Mouse (Mus musculus) CH12.LX (cell line): ENCODE measurements around the gene Map7. TPM values are rescaled to one million over a fixed set of nuclear protein-coding genes. Genes with fewer than 3 reads are reported as not detected.
A peak's percentile ranks its signal among the peaks of the same experiment; 100 is the strongest.

Experiments used
- DNase-seq: peaks from one replicate; pipeline ENCODE4 v3.0.0-alpha.2; 2013; ENCODE audit errors: extremely low read depth
- H3K27ac ChIP-seq: 2 replicates; pipeline ENCODE4 v1.5.1; 2012; ENCODE audit warnings: low read depth, mild to moderate bottlenecking, control low read depth, moderate library complexity; ENCODE audit not compliant: insufficient read depth
- H3K27me3 ChIP-seq: replicated peaks from 2 replicates; pipeline ENCODE3; 2012; ENCODE audit warnings: inconsistent platforms
- H3K36me3 ChIP-seq, 2 experiments: replicated peaks in 1 of 2; 2 replicates each; pipeline versions ENCODE3 to v1.6.1; 2012; ENCODE audit warnings: inconsistent platforms in 1 of 2, low read length in 1 of 2, mild to moderate bottlenecking in 1 of 2, mixed read lengths in 1 of 2, moderate library complexity in 1 of 2; ENCODE audit not compliant: control insufficient read depth in 1 of 2, insufficient read depth in 1 of 2
- H3K4me1 ChIP-seq, 2 experiments: 2 replicates each; pipeline ENCODE4 v1.6.1; 2012; ENCODE audit warnings: inconsistent platforms in 1 of 2, moderate library complexity in 1 of 2; ENCODE audit not compliant: insufficient read depth in 2 of 2, control insufficient read depth in 1 of 2
- H3K4me2 ChIP-seq: 2 replicates; pipeline ENCODE4 v1.6.1; 2012; ENCODE audit warnings: low read depth, mild to moderate bottlenecking, control low read depth; ENCODE audit not compliant: poor library complexity, insufficient read depth, severe bottlenecking
- H3K4me3 ChIP-seq, 3 experiments: fragments of 150-350 bp in 1 of 3; sonication (generic) in 1 of 3; replicated peaks in 1 of 3; 2 replicates each; pipeline versions ENCODE3 to v1.5.1; 2011 to 2012; ENCODE audit warnings: low read depth in 2 of 3, low read length in 2 of 3, mild to moderate bottlenecking in 2 of 3, moderate library complexity in 2 of 3, control low read depth in 1 of 3, improper control_type of control experiment in 1 of 3, inconsistent platforms in 1 of 3, mixed read lengths in 1 of 3; ENCODE audit not compliant: poor library complexity in 1 of 3
- H3K79me2 ChIP-seq: replicated peaks from 2 replicates; pipeline ENCODE4 v1.6.1; 2012; ENCODE audit warnings: mild to moderate bottlenecking, moderate library complexity; ENCODE audit not compliant: control insufficient read depth, poor library complexity, insufficient read depth, severe bottlenecking; ENCODE audit errors: extremely low read depth
- H3K9ac ChIP-seq: 2 replicates; pipeline ENCODE4 v1.6.1; 2012; ENCODE audit warnings: low read depth, mild to moderate bottlenecking, control low read depth, moderate library complexity; ENCODE audit not compliant: insufficient read depth
- H3K9me3 ChIP-seq: replicated peaks from 2 replicates; pipeline ENCODE3; 2012; ENCODE audit warnings: low read length, inconsistent platforms, mixed read lengths
- BHLHE40 ChIP-seq: IDR thresholded peaks from 2 replicates; pipeline ENCODE4 v1.6.1; 2011; ENCODE audit warnings: mild to moderate bottlenecking, low read depth, low read length, improper control_type of control experiment
- CHD1 ChIP-seq: IDR thresholded peaks from 2 replicates; pipeline ENCODE4 v1.6.1; 2012; ENCODE audit warnings: low read depth, low read length, improper control_type of control experiment, inconsistent platforms
- CTCF ChIP-seq, 2 experiments: IDR thresholded peaks in 1 of 2; conservative IDR thresholded peaks in 1 of 2; 2 replicates each; pipeline ENCODE4 v1.5.1; 2011 to 2012; ENCODE audit warnings: low read depth in 2 of 2, low read length in 2 of 2, improper control_type of control experiment in 1 of 2, inconsistent platforms in 1 of 2, mild to moderate bottlenecking in 1 of 2, moderate library complexity in 1 of 2
- EP300 ChIP-seq: IDR thresholded peaks from 2 replicates; pipeline ENCODE4 v1.6.1; 2011; ENCODE audit warnings: low read length, improper control_type of control experiment
- IRF4 ChIP-seq: IDR thresholded peaks from 2 replicates; pipeline ENCODE4 v1.6.1; 2014; ENCODE audit warnings: low read depth, mild to moderate bottlenecking, inconsistent platforms, low read length, improper control_type of control experiment
- KAT2A ChIP-seq: IDR thresholded peaks from 2 replicates; pipeline ENCODE4 v1.6.1; 2012; ENCODE audit warnings: low read length, improper control_type of control experiment, inconsistent platforms; ENCODE audit not compliant: insufficient replicate concordance
- NRF1 ChIP-seq: IDR thresholded peaks from 2 replicates; pipeline ENCODE4 v1.6.1; 2014; ENCODE audit warnings: low read depth, mild to moderate bottlenecking, inconsistent platforms, low read length, improper control_type of control experiment, moderate library complexity
- POLR2AphosphoS2 ChIP-seq: IDR thresholded peaks from 2 replicates; pipeline ENCODE4 v1.6.1; 2011; ENCODE audit warnings: low read depth, low read length, improper control_type of control experiment
- RAD21 ChIP-seq: IDR thresholded peaks from 2 replicates; pipeline ENCODE4 v1.6.1; 2011; ENCODE audit warnings: low read depth, mild to moderate bottlenecking, low read length, improper control_type of control experiment, moderate library complexity
- RCOR1 ChIP-seq: conservative IDR thresholded peaks from 2 replicates; pipeline ENCODE4 v1.6.1; 2012; ENCODE audit warnings: low read depth, mild to moderate bottlenecking, inconsistent platforms, low read length, improper control_type of control experiment
- SIN3A ChIP-seq: IDR thresholded peaks from 2 replicates; pipeline ENCODE4 v1.6.1; 2012; ENCODE audit warnings: low read length, improper control_type of control experiment, inconsistent platforms
- SMC3 ChIP-seq: IDR thresholded peaks from 2 replicates; pipeline ENCODE4 v1.6.1; 2011; ENCODE audit warnings: low read depth, low read length, improper control_type of control experiment
- TBP ChIP-seq: conservative IDR thresholded peaks from 2 replicates; pipeline ENCODE4 v1.6.1; 2011; ENCODE audit warnings: low read depth, low read length, improper control_type of control experiment
- TCF12 ChIP-seq: IDR thresholded peaks from 2 replicates; pipeline ENCODE4 v1.6.1; 2014; ENCODE audit warnings: low read depth, mild to moderate bottlenecking, inconsistent platforms, low read length, improper control_type of control experiment
- USF1 ChIP-seq: IDR thresholded peaks from 2 replicates; pipeline ENCODE4 v1.6.1; 2014; ENCODE audit warnings: low read depth, mild to moderate bottlenecking, inconsistent platforms, low read length, improper control_type of control experiment
- ZNF384 ChIP-seq: IDR thresholded peaks from 2 replicates; pipeline ENCODE4 v1.6.1; 2012; ENCODE audit warnings: low read depth, low read length, improper control_type of control experiment, inconsistent platforms
- dilution Hi-C: fragments of 300-500 bp; cut with MboI; formaldehyde crosslinking; loops from 2 replicates; pipeline ENCODE4 v1.14.3; 2020; ENCODE audit warnings: low sequenced_read_pairs; ENCODE audit not compliant: extremely low pct_unique_long_range_greater_than_20kb, extremely low pct_ligation_motif_present
- in situ Hi-C: fragments of 300-500 bp; cut with MboI; formaldehyde crosslinking; loops from 3 replicates; pipeline ENCODE4 v1.14.3; 2019; ENCODE audit warnings: low sequenced_read_pairs, low pct_ligation_motif_present, low pct_unique_long_range_greater_than_20kb, mixed read lengths
- polyA plus RNA-seq: library from polyadenylated mRNA; unstranded; fragments of >175 nt; gene quantifications from 2 replicates; pipeline ENCODE4 v1.2.1, GENCODE M21; 2012; ENCODE audit warnings: low read depth; ENCODE audit not compliant: insufficient read length
- total RNA-seq, 2 experiments: library from RNA; depleted of rRNA; stranded (reverse); fragments of 300-350 nt in 1 of 2; fragments of >200 nt in 1 of 2; gene quantifications; 2 replicates each; pipeline ENCODE4 v1.2.3; 2012 to 2014

Map7 gene
- total and polyA plus RNA-seq, 3 experiments: 7.4 to 31.1 (median 21.6) TPM

- H3K4me2 ChIP-seq: no peak overlapping the region
- peaks cover 3 to 5% of the 10 kb centered on the region in 2 experiments; a peak in 3 of 4 replicates for H3K4me1 ChIP-seq
- no peaks in the 10 kb centered on the region for H3K79me2 ChIP-seq
- no peaks in the 10 kb centered on the region for H3K9me3 ChIP-seq
- no peak for DNase-seq
- no peaks in the 10 kb centered on the region for H3K27me3 ChIP-seq
- H3K4me3 ChIP-seq: no peak overlapping the region
- no peak overlapping the region for H3K9ac ChIP-seq
- in situ Hi-C loops (no loop called here), dilution Hi-C loops (no loop called here)
- H3K36me3 ChIP-seq: peaks cover 0 to 7% of the 10 kb centered on the region in 2 experiments
- TF ChIP-seq IRF4: no peak
- no peak for TF ChIP-seq BHLHE40
- no peak for TF ChIP-seq CHD1
- no peak for TF ChIP-seq RCOR1
- no peak for TF ChIP-seq POLR2AphosphoS2
- TF ChIP-seq NRF1: no peak
- no peak for TF ChIP-seq EP300
- TF ChIP-seq SMC3: no peak
- no peak for TF ChIP-seq KAT2A
- TF ChIP-seq TCF12: no peak
- no peak overlapping the region for H3K27ac ChIP-seq
These were observed 139.1 kb downstream of the Map7 start for GRCm38 (mm10) chr10:20287369-20287768.

GRCm38 (mm10) chr10:20290467-20290883, 142.2 kb downstream of the Map7 start:
- peaks cover 0 to 5% of the 10 kb centered on the region in 2 experiments; a peak in 2 of 4 replicates for H3K4me1 ChIP-seq
- H3K27ac ChIP-seq: no peak overlapping the region
- peak overlapping the region; percentile 61 for H3K4me2 ChIP-seq
- DNase-seq: peak; percentile 82
- TF ChIP-seq SMC3 (peak; percentile 74), USF1 (no peak), CTCF (conservative IDR thresholded peaks at IDR 0.05 in 1 of 2, IDR thresholded peaks at IDR 0.05 in 1 of 2; ENCODE audit: low read depth in 2 of 2, low read length in 2 of 2) (peak; percentile 75 to 85), IRF4 (peak; percentile 9; the same call in 1 of the 2 replicates), SIN3A (0 out of 2 replicates have a peak, but pooled peaks have one; percentile 32), RAD21 (peak; percentile 84), ZNF384 (peak; percentile 75), BHLHE40 (no peak), TBP (no peak)
- dilution Hi-C loops: no loop called here
- H3K4me3 ChIP-seq: peak overlapping the region; percentile 7 to 37 (median 24)
- H3K79me2 ChIP-seq: no peaks in the 10 kb centered on the region
- no peaks in the 10 kb centered on the region for H3K9me3 ChIP-seq
- peak overlapping the region; percentile 17; the same call in 1 of the 2 replicates for H3K9ac ChIP-seq
- no peaks in the 10 kb centered on the region for H3K27me3 ChIP-seq
- H3K36me3 ChIP-seq: no peaks in the 10 kb centered on the region
- in situ Hi-C loops: no loop called here
